Mouse (Mus musculus) neutrophil, adult 5-6 weeks (primary cell): ENCODE measurements around the gene Fam78a. TPM values are rescaled to one million over a fixed set of nuclear protein-coding genes. Genes with fewer than 3 reads are reported as not detected.

Experiments
- ATAC-seq: fragments of 151-379, 151-347 bp; 2 replicates; pipeline ENCODE4 v1.8.0; 2017; ENCODE audit warnings: mild to moderate bottlenecking, moderate TSS enrichment; ENCODE audit not compliant: insufficient number of reproducible peaks, poor library complexity, low FRiP score, severe bottlenecking; ENCODE audit errors: extremely low read depth
- total RNA-seq: library from RNA; stranded (forward); fragments of 200-1000 nt; gene quantifications from 2 replicates; pipeline ENCODE4 v1.2.3, GENCODE M21; 2017

Fam78a gene
- total RNA-seq, 1 experiment from 2014 or later = 29.6 TPM

DNA sequence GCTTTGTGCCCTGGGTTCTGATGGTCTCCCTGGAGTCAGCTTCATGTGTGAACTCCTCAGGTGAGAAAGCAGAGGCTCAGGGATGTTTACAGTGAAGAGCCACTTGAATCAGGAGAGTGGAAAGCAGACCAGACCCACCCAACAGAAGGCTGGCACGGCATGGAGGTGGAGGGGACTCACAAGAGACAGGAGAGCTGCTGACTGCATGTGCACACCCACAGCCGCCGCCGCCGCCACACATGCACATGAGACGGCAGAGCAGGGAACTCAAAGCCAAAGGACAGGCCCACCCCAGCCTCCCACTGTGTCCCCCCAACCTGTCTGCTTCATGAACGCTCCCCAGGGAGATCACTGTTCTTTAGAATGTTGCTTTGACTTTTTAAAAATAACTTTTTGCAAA is 19.5 kb upstream of the Fam78a start:
- no peak for ATAC-seq

DNA sequence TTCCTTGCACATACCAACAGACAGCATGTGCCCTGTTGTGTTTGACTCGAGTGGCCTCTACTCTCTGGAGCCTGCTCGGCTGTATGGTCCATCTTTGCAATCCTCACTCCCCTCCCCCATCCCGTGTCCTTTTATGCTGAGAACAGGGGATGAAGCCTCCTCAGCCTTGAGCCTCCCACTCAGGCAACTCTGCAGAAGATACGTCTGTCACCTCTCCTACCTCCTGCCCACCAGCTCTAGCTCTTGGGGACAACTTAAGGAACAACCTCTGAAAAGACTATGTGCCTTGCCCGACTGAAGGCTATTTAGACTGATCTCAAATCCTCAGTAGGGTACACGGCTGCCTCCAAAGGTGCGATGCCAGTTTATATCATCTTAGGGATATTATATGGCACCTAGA is 18.9 kb upstream of the Fam78a start:
- ATAC-seq = no peak

DNA sequence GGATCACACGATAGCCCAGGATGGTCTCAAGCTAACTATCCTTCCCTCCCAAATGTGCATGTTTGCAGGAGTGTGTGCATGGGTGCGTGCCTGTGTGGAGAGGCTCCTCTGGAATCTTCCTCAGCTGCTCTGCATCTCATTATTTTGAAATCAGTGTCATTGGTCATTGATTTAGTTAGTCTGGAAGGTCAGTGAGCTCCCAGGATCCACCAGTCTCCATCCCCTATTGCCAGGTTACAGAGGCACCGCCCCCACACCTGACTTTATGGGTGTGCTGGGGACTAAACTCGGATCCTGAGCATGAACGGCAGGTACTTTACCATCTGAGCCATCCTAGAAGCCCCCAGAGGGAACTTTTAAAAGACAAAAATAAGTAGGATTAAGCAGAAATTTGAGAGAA is 18.3 kb upstream of the Fam78a start:
- no peak for ATAC-seq

DNA sequence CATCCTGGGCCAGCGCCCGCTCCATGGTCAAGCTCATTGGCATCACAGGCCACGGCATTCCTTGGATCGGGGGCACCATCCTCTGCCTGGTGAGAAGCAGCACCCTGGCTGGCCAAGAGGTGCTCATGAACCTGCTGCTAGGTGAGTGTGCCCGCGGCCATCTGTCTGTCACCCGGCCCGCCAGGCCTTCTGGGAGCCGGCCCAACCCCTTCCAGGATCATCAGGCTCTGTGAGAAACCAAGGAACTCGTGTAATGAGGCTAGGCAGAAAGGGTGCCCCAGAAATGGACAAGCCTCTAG is 11.4 kb upstream of the Fam78a start:
- ATAC-seq = no peak

- no peak for ATAC-seq
Observed at GRCm38 (mm10) chr2:32095351-32096121, 10.9 kb upstream of the Fam78a start, which contains the start of gene Plpp7. Gene Plpp7, plus strand, starts transcription at chr2:32095528.

DNA sequence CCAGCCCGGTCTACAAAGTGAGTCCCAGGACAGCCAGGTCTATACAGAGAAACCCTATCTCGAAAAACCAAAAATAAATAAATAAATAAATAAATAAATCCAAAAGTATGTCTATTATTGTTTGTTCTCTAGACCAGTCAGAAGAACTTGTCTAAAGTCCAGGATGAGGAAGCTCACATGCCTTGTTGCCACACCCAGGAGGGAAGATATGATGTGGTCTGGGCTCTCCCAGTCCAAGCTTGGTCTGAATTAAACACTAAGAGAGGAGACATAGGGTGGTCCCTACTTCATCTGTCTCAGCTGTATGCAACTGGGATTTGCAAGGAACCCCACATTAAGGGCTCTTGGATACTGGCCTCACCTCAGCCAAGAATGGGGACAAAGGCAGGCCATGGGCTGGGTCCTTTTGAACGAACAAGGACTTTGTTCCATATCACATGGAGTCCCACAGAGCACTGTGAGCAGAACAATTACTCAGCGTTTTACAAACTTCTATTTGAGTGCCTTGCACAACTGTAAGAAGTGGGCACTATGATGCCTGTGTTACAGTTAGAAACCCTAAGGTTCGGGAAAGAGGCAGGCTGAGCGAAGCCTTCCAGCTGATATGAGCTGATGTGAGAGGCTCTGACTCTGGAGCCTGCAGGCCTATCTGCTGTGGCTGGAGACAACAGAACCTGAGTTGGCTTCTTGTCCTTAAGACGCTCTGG is 9.5 kb upstream of the Fam78a start:
- ATAC-seq = no peak

DNA sequence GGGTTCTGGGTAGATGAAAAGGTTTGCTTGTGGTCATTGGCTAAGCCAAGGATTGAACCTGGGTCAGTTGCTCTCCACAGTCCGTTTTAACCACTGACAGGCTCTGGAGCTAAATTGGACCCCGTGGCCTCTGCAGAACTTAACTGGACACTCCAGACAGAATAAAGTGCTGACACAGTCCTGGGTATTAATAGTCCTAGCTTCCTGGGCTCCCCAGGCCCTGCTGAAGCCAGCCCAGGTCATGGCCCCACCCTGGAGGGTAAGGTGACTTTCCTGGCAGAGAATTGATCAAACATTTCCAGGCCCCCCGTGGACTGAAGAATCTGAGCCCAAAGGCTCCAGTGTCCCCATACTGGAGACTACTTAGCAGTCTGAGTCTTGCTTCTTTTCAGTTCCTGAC is 7.3 kb upstream of the Fam78a start:
- ATAC-seq = no peak

- ATAC-seq = no peak
Observed at GRCm38 (mm10) chr2:32090145-32090544, 5.5 kb upstream of the Fam78a start.

DNA sequence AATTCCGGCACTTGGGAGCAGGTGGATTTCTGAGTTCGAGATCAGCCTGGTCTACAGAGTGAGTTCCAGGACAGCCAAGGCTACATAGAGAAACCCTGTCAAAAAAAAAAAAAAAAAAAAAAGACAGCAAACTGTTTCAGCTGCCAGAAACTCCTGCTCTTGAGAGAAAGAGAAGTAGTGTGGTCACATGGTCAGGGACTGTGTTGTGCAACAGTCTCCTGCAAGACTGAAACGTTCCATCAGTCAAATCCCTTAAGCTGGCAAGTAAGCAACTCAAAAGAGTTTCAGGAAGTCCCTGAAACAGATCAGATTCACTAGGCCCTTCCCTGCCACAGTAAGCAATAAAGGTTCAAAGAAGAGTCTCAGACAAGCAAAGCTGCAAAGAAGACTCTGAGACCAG is 4.9 kb upstream of the Fam78a start:
- no peak for ATAC-seq

DNA sequence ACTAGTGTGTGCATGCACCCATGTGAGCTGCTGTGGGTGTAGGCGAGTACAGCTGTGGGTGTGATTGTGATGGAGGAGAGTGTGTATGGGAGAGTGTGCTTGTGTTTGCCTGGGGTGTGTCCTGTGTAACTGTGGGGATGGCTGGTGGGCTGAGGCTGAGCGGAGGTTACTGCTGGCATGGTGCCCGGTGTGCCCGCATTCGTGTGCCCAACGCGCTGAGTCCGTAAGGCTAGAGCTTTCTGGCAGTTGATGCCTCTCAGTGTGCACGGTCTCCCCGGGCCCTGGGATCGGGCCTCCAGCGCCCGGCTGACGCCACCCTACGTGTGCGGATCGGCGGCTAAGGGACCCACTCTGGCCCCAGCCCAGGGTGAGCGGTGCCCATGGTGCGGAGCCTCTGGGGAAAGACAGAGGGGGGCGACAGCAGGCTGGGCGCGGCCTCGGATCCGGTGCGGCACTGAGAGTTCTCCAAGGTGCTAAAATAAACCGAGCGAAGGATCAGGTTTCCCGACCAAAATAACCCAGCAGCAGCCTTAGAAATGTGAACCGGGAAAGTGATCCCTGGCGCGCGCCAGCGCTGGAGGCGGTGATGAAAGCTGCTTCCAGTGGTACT is 3.8 kb upstream of the Fam78a start:
- no peak for ATAC-seq

DNA sequence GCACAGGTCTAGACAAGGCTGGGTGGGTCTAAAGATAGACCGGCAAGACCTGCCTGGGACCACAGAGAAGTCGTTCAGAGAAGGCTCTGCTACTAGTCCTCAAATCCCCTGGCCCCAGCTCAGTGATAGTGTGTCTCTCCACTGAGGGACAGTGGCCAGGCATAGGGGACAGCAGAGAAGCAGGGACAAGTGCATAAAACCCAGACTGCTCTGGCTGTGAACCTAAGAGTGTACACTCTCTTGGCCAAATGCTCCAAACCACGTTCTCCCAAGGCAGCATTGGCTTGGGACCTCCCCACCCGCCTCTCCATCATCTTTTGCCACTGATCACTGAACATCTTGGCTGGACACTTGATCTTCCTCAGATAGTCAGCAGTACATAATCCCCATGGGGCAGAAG is 2.9 kb upstream of the Fam78a start:
- no peak for ATAC-seq

GRCm38 (mm10) chr2:32085231-32085630 is 574 bp upstream of the Fam78a start:
- no peak for ATAC-seq

GRCm38 (mm10) chr2:32084872-32085199 is 179 bp upstream of the Fam78a start:
- ATAC-seq = no peak

- ATAC-seq = 0 out of 2 replicates have a peak, but pooled peaks have one; percentile 3
Observed at GRCm38 (mm10) chr2:32083159-32084011, 1.3 kb downstream of the Fam78a start.

DNA sequence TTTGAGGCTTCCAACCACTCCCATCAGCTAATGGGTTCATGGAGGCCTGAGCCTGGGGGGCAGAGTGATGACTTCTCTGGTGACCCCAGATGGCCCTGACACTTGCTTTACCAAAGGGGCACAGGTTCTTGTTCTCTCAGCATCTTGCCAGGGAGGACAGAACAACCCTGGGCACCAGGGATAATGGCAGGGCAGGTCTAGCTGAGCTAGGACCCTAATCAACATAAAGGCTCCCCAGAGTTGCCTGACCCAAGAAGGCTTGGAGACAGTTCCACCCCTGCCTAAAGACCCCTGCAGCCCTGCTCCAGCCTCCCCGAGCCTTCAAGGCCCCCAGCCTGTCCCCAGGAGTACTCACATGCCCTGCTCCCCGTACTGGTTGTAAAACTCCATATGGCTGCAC is 2.4 kb downstream of the Fam78a start:
- no peak for ATAC-seq

- ATAC-seq = no peak
Observed at GRCm38 (mm10) chr2:32081296-32081929, 3.2 kb downstream of the Fam78a start.

GRCm38 (mm10) chr2:32080681-32081080 is 4.0 kb downstream of the Fam78a start:
- no peak for ATAC-seq

DNA sequence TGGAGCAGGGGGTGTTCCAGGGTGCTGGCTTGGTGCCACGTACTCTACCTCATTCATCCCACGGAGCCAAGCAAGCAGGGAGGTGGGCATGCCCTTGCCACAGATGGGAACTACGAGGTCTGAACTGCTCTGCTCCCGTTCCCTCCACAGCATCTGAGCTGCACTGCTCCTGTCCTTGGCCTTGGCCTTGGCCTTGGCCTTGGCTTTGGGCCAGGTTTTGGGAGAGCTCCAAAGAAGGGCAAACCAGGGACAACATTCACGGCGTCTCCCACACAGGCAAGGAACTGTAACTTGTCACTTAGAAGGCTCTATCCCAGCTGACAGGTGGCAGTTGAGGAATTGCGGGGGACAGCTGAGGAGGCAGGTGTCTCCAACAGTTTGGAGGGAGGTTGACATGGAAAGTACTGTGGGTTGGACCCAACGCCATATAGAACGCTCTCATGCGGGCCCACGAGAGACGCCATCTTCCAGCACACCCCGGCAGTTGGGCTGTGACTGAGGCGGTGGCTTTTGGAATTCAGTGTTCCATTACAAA is 5.4 kb downstream of the Fam78a start:
- ATAC-seq = no peak

DNA sequence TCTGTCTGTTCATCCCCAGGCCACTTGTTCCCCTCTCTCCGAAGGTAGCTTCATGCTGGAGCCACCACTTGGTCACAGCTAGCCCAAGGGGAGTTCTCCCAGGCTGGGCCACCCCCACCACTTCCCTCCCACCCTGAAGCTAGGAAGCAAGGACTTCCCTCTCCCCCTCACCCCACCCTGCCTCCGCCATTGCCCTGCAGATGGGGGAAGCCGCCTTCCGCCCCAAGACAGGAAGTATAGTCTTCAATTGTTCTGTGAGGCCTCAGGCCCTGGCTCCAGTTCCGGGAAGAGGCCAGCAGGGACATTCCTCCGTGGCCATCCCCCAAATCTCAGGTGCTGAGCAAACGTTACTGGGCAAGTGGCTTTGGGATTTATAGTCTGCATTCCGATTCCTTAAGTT is 6.1 kb downstream of the Fam78a start:
- no peak for ATAC-seq
